In the genomic region with DNA sequence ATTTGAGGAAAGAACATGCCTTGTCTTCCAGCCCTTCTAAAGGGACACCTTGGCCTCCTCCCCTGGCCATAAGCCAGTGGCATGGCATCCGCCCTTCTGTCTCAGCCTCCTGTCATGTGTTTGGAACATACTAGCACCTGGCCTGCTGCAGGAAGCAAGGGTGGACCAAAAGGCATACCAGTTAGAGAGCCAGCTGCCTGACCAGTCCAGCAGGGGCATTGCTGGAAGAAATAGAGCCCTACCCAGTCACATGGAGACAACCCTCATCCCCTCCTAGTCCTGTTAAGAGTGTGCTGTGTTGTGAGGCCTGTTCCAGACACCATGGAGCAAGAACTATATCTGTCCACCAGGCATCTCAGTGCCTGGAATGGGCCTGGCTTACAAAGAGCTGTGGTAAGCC, we compare ENCODE assay signal across 17 mouse cellular contexts. TPM values are rescaled to one million over a fixed set of nuclear protein-coding genes. Genes with fewer than 3 reads are reported as not detected.
DNase-seq lines count a peak whose midpoint lies in the region; ATAC-seq and TF ChIP-seq lines count a peak whose summit lies in the region.
"Had no signal": no experiment of that assay in that cellular context is flagged by ENCODE, and none has a peak within 500 bp of the region (broad histone marks: within the 10 kb centered on the region; RNA-seq: fewer than 3 reads in every experiment).

No protein-coding gene starts in this region.

- no peak overlapping the region for H3K9ac ChIP-seq in heart, adult 2 months (ENCODE audit: low read depth, low read length)
- no peak overlapping the region for H3K9ac ChIP-seq in heart, postnatal 0 days (replicated peaks; ENCODE audit: low read depth, low read length)
- H3K9ac ChIP-seq: forebrain, embryonic 12.5 days; hindbrain, embryonic 12.5 days; liver, postnatal 0 days had no signal

- no peak overlapping the region for H3K4me3 ChIP-seq in heart, adult 2 months
- no peak overlapping the region for H3K4me3 ChIP-seq in heart, embryonic 10.5 days
- H3K4me3 ChIP-seq in heart, postnatal 0 days (ENCODE audit: low read depth, low read length), result no peak overlapping the region
- H3K4me3 ChIP-seq: forebrain, embryonic 12.5 days; hindbrain, embryonic 12.5 days had no signal

- DNase-seq in heart, adult 2 months, result peak in 1 of 2 experiments; percentile 57
- DNase-seq in heart, embryonic 10.5 days (ENCODE audit: low spot score), result no peak
- peak; percentile 65 for DNase-seq in cerebellum, adult 11-12 months
- peak; percentile 60 for DNase-seq in cerebellum, adult 9-11 months
- no peak for DNase-seq in heart, postnatal 0 days (ENCODE audit: low spot score)
- no peak for DNase-seq in urinary bladder, postnatal 25 days (ENCODE audit: low spot score)
- no peak for DNase-seq in thymus, postnatal 14 days
- DNase-seq: adrenal gland, postnatal 36 days; layer of hippocampus, postnatal 36 days; liver; liver, postnatal 0 days; lung, postnatal 14 days; thymus, postnatal 4 days had no signal

- H3K4me2 ChIP-seq in heart, postnatal 0 days (ENCODE audit: low read depth, low read length), result no peak overlapping the region
- H3K4me2 ChIP-seq: forebrain, embryonic 12.5 days; hindbrain, embryonic 12.5 days; midbrain, embryonic 11.5 days had no signal

- H3K9me3 ChIP-seq in heart, embryonic 10.5 days, result no peaks in the 10 kb centered on the region
- no peaks in the 10 kb centered on the region for H3K9me3 ChIP-seq in heart, postnatal 0 days (replicated peaks; ENCODE audit: control insufficient read depth, low read length)
- H3K9me3 ChIP-seq: forebrain, embryonic 12.5 days; hindbrain, embryonic 12.5 days had no signal

- no peaks in the 10 kb centered on the region; the same call in 1 of the 2 replicates for H3K79me2 ChIP-seq in heart, adult 2 months (replicated peaks; ENCODE audit: control insufficient read depth, insufficient read depth, low read length)

- no peak for TF ChIP-seq POLR2A in heart, adult 2 months (IDR thresholded peaks at IDR 0.05; ENCODE audit: insufficient read depth, low read depth, low read length)

- peaks cover 12% of the 10 kb centered on the region for H3K4me1 ChIP-seq in heart, adult 2 months (ENCODE audit: control insufficient read depth, insufficient read depth, low read length)
- H3K4me1 ChIP-seq in heart, embryonic 10.5 days, result peaks cover 11% of the 10 kb centered on the region
- peaks cover 23% of the 10 kb centered on the region; the same call in 1 of the 2 replicates for H3K4me1 ChIP-seq in heart, postnatal 0 days (ENCODE audit: control insufficient read depth, insufficient read depth)
- H3K4me1 ChIP-seq: forebrain, embryonic 12.5 days; hindbrain, embryonic 12.5 days had no signal

- no peak for TF ChIP-seq CTCF in heart, adult 2 months (IDR thresholded peaks at IDR 0.05)
- no peak for TF ChIP-seq CTCF in heart, postnatal 0 days (IDR thresholded peaks at IDR 0.05; ENCODE audit: low read depth)

- no peaks in the 10 kb centered on the region for H3K27me3 ChIP-seq in heart, adult 2 months (ENCODE audit: control insufficient read depth, insufficient read depth, low read length)
- no peaks in the 10 kb centered on the region for H3K27me3 ChIP-seq in heart, embryonic 10.5 days (ENCODE audit: insufficient read depth, poor library complexity, severe bottlenecking)
- H3K27me3 ChIP-seq in heart, postnatal 0 days (ENCODE audit: control insufficient read depth, insufficient read depth, low read length), result no peaks in the 10 kb centered on the region
- H3K27me3 ChIP-seq: forebrain, embryonic 12.5 days; hindbrain, embryonic 12.5 days; Patski had no signal

- peak; percentile 59; the same call in 1 of the 2 replicates for TF ChIP-seq EP300 in heart, adult 2 months (IDR thresholded peaks at IDR 0.05; ENCODE audit: insufficient read depth, low read depth, low read length)
- no peak for TF ChIP-seq EP300 in heart, postnatal 0 days (IDR thresholded peaks at IDR 0.05; ENCODE audit: low read depth)

- no peaks in the 10 kb centered on the region for H3K36me3 ChIP-seq in heart, adult 2 months (ENCODE audit: control insufficient read depth, insufficient read depth, low read length)
- peaks cover 9% of the 10 kb centered on the region; the same call in 1 of the 2 replicates for H3K36me3 ChIP-seq in heart, embryonic 10.5 days
- H3K36me3 ChIP-seq in heart, postnatal 0 days (replicated peaks; ENCODE audit: control insufficient read depth, insufficient read depth, low read length), result peaks cover 6% of the 10 kb centered on the region; the same call in 1 of the 2 replicates
- H3K36me3 ChIP-seq: forebrain, embryonic 12.5 days; hindbrain, embryonic 12.5 days had no signal

- ATAC-seq in heart, postnatal 0 days (ENCODE audit: insufficient read depth, low read depth), result peak; percentile 72
- ATAC-seq: liver, postnatal 0 days; Patski had no signal

- intact Hi-C loops in heart, adult 2 months (cut with DNase I), result no loop called here

- H3K27ac ChIP-seq in heart, adult 2 months, result peak overlapping the region; percentile 41
- H3K27ac ChIP-seq in heart, embryonic 10.5 days, result no peak overlapping the region; the same call in 1 of the 2 replicates
- peak overlapping the region; percentile 58 for H3K27ac ChIP-seq in heart, postnatal 0 days (ENCODE audit: low read depth)
- H3K27ac ChIP-seq: forebrain, embryonic 12.5 days; hindbrain, embryonic 12.5 days had no signal

- 55% methylated on average over 1 of the region's 1 CpGs for WGBS in heart, adult 2 months
- 78% methylated on average over 1 of the region's 1 CpGs for WGBS in heart, embryonic 10.5 days
- WGBS in heart, postnatal 0 days, result 48% methylated on average over 1 of the region's 1 CpGs

RNA-seq across cellular contexts. Expression of a gene that starts 12.8 kb away (rescaled TPM):
- 10 to 100 TPM; 67.6 to 74.3 TPM for total RNA-seq in heart, adult 2 months (2021)
- polyA plus RNA-seq in heart, adult 2 months (2012; rRNA removed), result 146 and 164 TPM in 2 replicates
- 40.3 and 46.4 TPM in 2 replicates for polyA plus RNA-seq in heart, embryonic 10.5 days (2016; fragmentation: Nextera tagmentation; extraction: Ambion mirVana)
- 56.1 and 110 TPM in 2 replicates for total RNA-seq in heart, postnatal 0 days (2014; rRNA removed; ENCODE audit: low replicate concordance)
- polyA plus RNA-seq in heart, postnatal 0 days (2015; fragmentation: Nextera tagmentation; extraction: Ambion mirVana), result 68.7 and 75.8 TPM in 2 replicates

RNA-seq across cellular contexts. Expression of a gene that starts 47.1 kb away (rescaled TPM):
- 1 to 10 TPM; 7.7 to 9.0 TPM for total RNA-seq in heart, adult 2 months (2021)
- 10.1 and 11.9 TPM in 2 replicates for polyA plus RNA-seq in heart, adult 2 months (2012; rRNA removed)
- polyA plus RNA-seq in heart, embryonic 10.5 days (2016; fragmentation: Nextera tagmentation; extraction: Ambion mirVana), result 19.9 and 28.3 TPM in 2 replicates
- total RNA-seq in heart, postnatal 0 days (2014; rRNA removed; ENCODE audit: low replicate concordance), result 22.9 and 29.2 TPM in 2 replicates
- 12.2 and 13.6 TPM in 2 replicates for polyA plus RNA-seq in heart, postnatal 0 days (2015; fragmentation: Nextera tagmentation; extraction: Ambion mirVana)

RNA-seq across cellular contexts. Expression of a gene that starts 53.1 kb away (rescaled TPM):
- 10 to 100 TPM; 11.1 to 13.3 TPM for total RNA-seq in heart, adult 2 months (2021)
- 10.6 and 15.3 TPM in 2 replicates for polyA plus RNA-seq in heart, adult 2 months (2012; rRNA removed)
- polyA plus RNA-seq in heart, embryonic 10.5 days (2016; fragmentation: Nextera tagmentation; extraction: Ambion mirVana), result 23.7 and 32.8 TPM in 2 replicates
- total RNA-seq in heart, postnatal 0 days (2014; rRNA removed; ENCODE audit: low replicate concordance), result 17.0 and 23.7 TPM in 2 replicates
- 9.0 and 10.2 TPM in 2 replicates for polyA plus RNA-seq in heart, postnatal 0 days (2015; fragmentation: Nextera tagmentation; extraction: Ambion mirVana)

Comparison
In these comparisons a context has a peak if more than half of its experiments do, and no peak if none do; other contexts are left out.
1. DNase-seq: peak in cerebellum, adult 11-12 months (single experiment) and cerebellum, adult 9-11 months (single experiment); none in heart, embryonic 10.5 days (single experiment), heart, postnatal 0 days (single experiment), urinary bladder, postnatal 25 days (single experiment) and thymus, postnatal 14 days (single experiment).